In the genomic region with DNA sequence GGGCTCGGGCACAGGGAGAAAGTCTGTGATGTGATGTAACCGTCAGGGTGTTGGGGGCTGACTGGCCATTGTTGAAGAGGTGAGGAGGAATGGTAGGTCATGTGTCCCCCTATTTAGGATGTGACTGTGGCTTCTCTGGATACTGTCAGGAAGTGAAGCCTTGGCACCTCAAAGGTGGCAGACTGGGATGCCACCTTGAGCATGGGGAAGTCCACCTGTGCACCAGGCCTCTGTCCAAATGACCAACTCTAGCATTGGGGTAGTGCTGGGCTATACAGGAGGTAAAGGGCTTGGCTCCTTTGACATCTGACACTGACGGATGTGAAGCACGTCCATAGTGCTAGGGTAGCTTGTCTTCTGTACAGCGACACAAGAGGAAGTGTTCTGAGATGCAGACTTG, we compare ENCODE assay signal across 8 mouse cellular contexts.
"Had no signal": no experiment of that assay in that cellular context is flagged by ENCODE, and none has a peak within 500 bp of the region (broad histone marks: within the 10 kb centered on the region; RNA-seq: fewer than 3 reads in every experiment).

No protein-coding gene starts in this region.

- H3K9me3 ChIP-seq: kidney, embryonic 15.5 days; limb, embryonic 13.5 days; midbrain, embryonic 13.5 days had no signal

- H3K4me2 ChIP-seq: kidney, embryonic 15.5 days; limb, embryonic 13.5 days; midbrain, embryonic 13.5 days had no signal

- H3K27me3 ChIP-seq: kidney, embryonic 15.5 days; limb, embryonic 13.5 days had no signal

- H3K4me3 ChIP-seq: kidney, embryonic 15.5 days; limb, embryonic 13.5 days; midbrain, embryonic 13.5 days had no signal

- DNase-seq: lung, adult 18-20 months; right cerebral cortex, postnatal 14 days; thymus, adult 2 months; thymus, postnatal 36 days had no signal

- H3K27ac ChIP-seq: kidney, embryonic 15.5 days; limb, embryonic 13.5 days; liver, embryonic 14.5 days had no signal

- H3K9ac ChIP-seq: kidney, embryonic 15.5 days; limb, embryonic 13.5 days; liver, embryonic 14.5 days; midbrain, embryonic 13.5 days had no signal
